Mouse (Mus musculus) kidney, adult 18-20 months (tissue): Measurements from ENCODE around the gene Gm20605.
A peak's percentile ranks its signal among the peaks of the same experiment; 100 is the strongest.

ENCODE experiments used
- DNase-seq: peaks from one replicate; pipeline ENCODE4 v3.0.0; 2021

Gm20605 gene

GRCm38 (mm10) chr5:137628498-137629305 is at the start of gene Gm20605, which contains the start of the genes Fbxo24 and Lrch4:
TSS of gene Gm20605 (plus strand) at chr5:137629175.
TSS of gene Fbxo24 (minus strand) at chr5:137629002.
TSS of gene Lrch4 (plus strand) at chr5:137629121.
- DNase-seq, result peak; percentile 98

- no peak for DNase-seq
Observed at GRCm38 (mm10) chr5:137580246-137580645, 48.7 kb upstream of the Gm20605 start.

GRCm38 (mm10) chr5:137582702-137583101 is 46.3 kb upstream of the Gm20605 start:
- no peak for DNase-seq

- DNase-seq, result no peak
Observed at GRCm38 (mm10) chr5:137583670-137584169, 45.3 kb upstream of the Gm20605 start.

- DNase-seq, result peak; percentile 71
Observed at GRCm38 (mm10) chr5:137584976-137585375, 44.0 kb upstream of the Gm20605 start.

GRCm38 (mm10) chr5:137590507-137590906 is 38.5 kb upstream of the Gm20605 start:
- no peak for DNase-seq

- DNase-seq, result no peak
Observed at GRCm38 (mm10) chr5:137595921-137596320, 33.1 kb upstream of the Gm20605 start.

- peak; percentile 10 for DNase-seq
Observed at GRCm38 (mm10) chr5:137596601-137597261, 32.2 kb upstream of the Gm20605 start.

GRCm38 (mm10) chr5:137597625-137598024 is 31.4 kb upstream of the Gm20605 start:
- DNase-seq, result no peak

- DNase-seq, result no peak
Observed at GRCm38 (mm10) chr5:137598100-137598826, 30.7 kb upstream of the Gm20605 start.

- peak; percentile 10 for DNase-seq
Observed at GRCm38 (mm10) chr5:137599600-137599999, 29.4 kb upstream of the Gm20605 start.

- no peak for DNase-seq
Observed at GRCm38 (mm10) chr5:137600281-137600618, 28.7 kb upstream of the Gm20605 start.

- peak; percentile 98 for DNase-seq
Observed at GRCm38 (mm10) chr5:137600619-137601364, 28.2 kb upstream of the Gm20605 start, which contains the start of gene Mospd3. TSS of gene Mospd3 (minus strand) at chr5:137601058.

GRCm38 (mm10) chr5:137601365-137601729 is 27.6 kb upstream of the Gm20605 start:
- DNase-seq, result peak; percentile 35

GRCm38 (mm10) chr5:137607860-137608653 is 20.9 kb upstream of the Gm20605 start:
- no peak for DNase-seq

- DNase-seq, result no peak
Observed at GRCm38 (mm10) chr5:137608654-137609190, 20.3 kb upstream of the Gm20605 start.

- no peak for DNase-seq
Observed at GRCm38 (mm10) chr5:137609292-137609691, 19.7 kb upstream of the Gm20605 start.

- DNase-seq, result no peak
Observed at GRCm38 (mm10) chr5:137610056-137610455, 18.9 kb upstream of the Gm20605 start.

GRCm38 (mm10) chr5:137610548-137611244 is 18.3 kb upstream of the Gm20605 start:
- peak; percentile 79 for DNase-seq

- peak; percentile 44 for DNase-seq
Observed at GRCm38 (mm10) chr5:137611245-137611602, 17.8 kb upstream of the Gm20605 start.

GRCm38 (mm10) chr5:137613076-137613475 is 15.9 kb upstream of the Gm20605 start:
- no peak for DNase-seq
